Mouse (Mus musculus) bone marrow macrophage, adult 2 months (primary cell): ENCODE data around the gene Cib1. TPM values are rescaled to one million over a fixed set of nuclear protein-coding genes. Genes with fewer than 3 reads are reported as not detected.

ENCODE experiments used
- H3K27ac ChIP-seq: 2 replicates; pipeline ENCODE4 v1.5.1; 2012; ENCODE audit warnings: low read depth, low read length; ENCODE audit not compliant: insufficient read depth
- H3K4me1 ChIP-seq: 2 replicates; pipeline ENCODE4 v1.6.1; 2012; ENCODE audit warnings: low read length; ENCODE audit not compliant: control insufficient read depth, insufficient read depth
- H3K4me3 ChIP-seq: 2 replicates; pipeline ENCODE4 v1.5.1; 2012; ENCODE audit warnings: mild to moderate bottlenecking, low read length, moderate library complexity; ENCODE audit not compliant: insufficient read depth
- CTCF ChIP-seq: IDR thresholded peaks from 2 replicates; pipeline ENCODE4 v1.5.1; 2012; ENCODE audit warnings: low read depth, mild to moderate bottlenecking, low read length, moderate library complexity
- POLR2A ChIP-seq: IDR thresholded peaks from 2 replicates; pipeline ENCODE4 v1.6.1; 2012; ENCODE audit warnings: mild to moderate bottlenecking, low read depth, low read length, borderline replicate concordance
- polyA plus RNA-seq: library from polyadenylated mRNA; stranded (reverse); fragments of >200 nt; gene quantifications from 2 replicates; pipeline ENCODE4 v1.2.4, GENCODE M21; 2012; ENCODE audit not compliant: missing spikeins, insufficient read depth, insufficient read length

Gene Cib1
- polyA plus RNA-seq, 1 experiment = 69.3 TPM

- H3K4me1 ChIP-seq = no peaks in the 10 kb centered on the region
- TF ChIP-seq CTCF (no peak), POLR2A (no peak)
- no peak overlapping the region for H3K4me3 ChIP-seq
These were observed 9.0 kb upstream of the Cib1 start for GRCm38 (mm10) chr7:80241661-80242060.

GRCm38 (mm10) chr7:80238542-80238941, 5.9 kb upstream of the Cib1 start:
- Histone ChIP-seq H3K27ac (no peak overlapping the region), H3K4me1 (peaks cover 6% of the 10 kb centered on the region), H3K4me3 (no peak overlapping the region)
- no peak for TF ChIP-seq CTCF
- TF ChIP-seq POLR2A = no peak

More at GRCm38 (mm10) chr7:80241661-80242060, 9.0 kb upstream of the Cib1 start:
- H3K27ac ChIP-seq = no peak overlapping the region

GRCm38 (mm10) chr7:80233799-80234198, 1.2 kb upstream of the Cib1 start:
- H3K4me3 ChIP-seq = peak overlapping the region; percentile 78
- TF ChIP-seq CTCF = no peak
- no peak for TF ChIP-seq POLR2A
- no peak overlapping the region for H3K27ac ChIP-seq
- peaks cover 25% of the 10 kb centered on the region for H3K4me1 ChIP-seq

GRCm38 (mm10) chr7:80231971-80232488, 583 bp downstream of the Cib1 start:
- Histone ChIP-seq H3K4me1 (peaks cover 25% of the 10 kb centered on the region), H3K4me3 (peak overlapping the region; percentile 66), H3K27ac (no peak overlapping the region)
- TF ChIP-seq CTCF = no peak
- TF ChIP-seq POLR2A = no peak

- peak overlapping the region; percentile 8 for H3K4me3 ChIP-seq
- H3K4me1 ChIP-seq = peaks cover 24% of the 10 kb centered on the region
- TF ChIP-seq CTCF (no peak), POLR2A (no peak)
- H3K27ac ChIP-seq = no peak overlapping the region
These were observed 2.4 kb downstream of the Cib1 start for GRCm38 (mm10) chr7:80230196-80230595.

- TF ChIP-seq CTCF (no peak), POLR2A (no peak)
- H3K4me1 ChIP-seq = peaks cover 19% of the 10 kb centered on the region
- H3K4me3 ChIP-seq = no peak overlapping the region
- H3K27ac ChIP-seq = no peak overlapping the region
These were observed 5.5 kb downstream of the Cib1 start for GRCm38 (mm10) chr7:80227065-80227464.

GRCm38 (mm10) chr7:80221179-80221750, 11.3 kb downstream of the Cib1 start:
- TF ChIP-seq POLR2A = no peak
- TF ChIP-seq CTCF = no peak
- no peaks in the 10 kb centered on the region for H3K4me1 ChIP-seq
- H3K4me3 ChIP-seq = no peak overlapping the region
- no peak overlapping the region for H3K27ac ChIP-seq

- no peak overlapping the region for H3K4me3 ChIP-seq
- no peak for TF ChIP-seq CTCF
- TF ChIP-seq POLR2A = no peak
- H3K4me1 ChIP-seq = no peaks in the 10 kb centered on the region
- H3K27ac ChIP-seq = no peak overlapping the region
These were observed 12.3 kb downstream of the Cib1 start for GRCm38 (mm10) chr7:80220237-80220797.

GRCm38 (mm10) chr7:80218666-80219065, 13.9 kb downstream of the Cib1 start:
- Histone ChIP-seq H3K27ac (no peak overlapping the region), H3K4me1 (no peaks in the 10 kb centered on the region), H3K4me3 (no peak overlapping the region)
- TF ChIP-seq CTCF (no peak), POLR2A (no peak)

- no peak overlapping the region for H3K27ac ChIP-seq
- H3K4me3 ChIP-seq = no peak overlapping the region
- H3K4me1 ChIP-seq = no peaks in the 10 kb centered on the region
These were observed 16.0 kb downstream of the Cib1 start for GRCm38 (mm10) chr7:80216566-80216965.

More at GRCm38 (mm10) chr7:80216566-80216965, 16.0 kb downstream of the Cib1 start:
- no peak for TF ChIP-seq CTCF
- no peak for TF ChIP-seq POLR2A
